Mouse (Mus musculus): ENCODE data around the gene Gm49416.

GRCm38 (mm10) chr19:8851639-8852038, 37.1 kb upstream of the Gm49416 start:
- no peak for TF ChIP-seq CTCF (IDR thresholded peaks at IDR 0.05; ENCODE audit: extremely low read depth, insufficient read depth, insufficient read length, insufficient replicate concordance)
- TF ChIP-seq POLR2A (IDR thresholded peaks at IDR 0.05; ENCODE audit: low read depth, low read length) = no peak

All from spleen, adult 2 months (tissue).